Mouse (Mus musculus) kidney, postnatal 0 days (tissue): Measurements from ENCODE around the gene Selenoo. TPM values are rescaled to one million over a fixed set of nuclear protein-coding genes. Genes with fewer than 3 reads are reported as not detected.

Source experiments
- ATAC-seq: fragments of 200-750 bp; cut with Nextera tagmentation; replicated peaks from 2 replicates; pipeline ENCODE4 v1.8.0; 2017; ENCODE audit warnings: low read depth, moderate number of reproducible peaks, moderate TSS enrichment, moderate library complexity; ENCODE audit not compliant: low FRiP score
- DNase-seq: peaks from one replicate; pipeline ENCODE4 v3.0.0-alpha.2; 2016; ENCODE audit warnings: low spot score
- H3K27ac ChIP-seq: fragments of 300-500 bp; sonication (generic); 2 replicates; pipeline ENCODE4 v1.5.1; 2014; ENCODE audit warnings: mild to moderate bottlenecking
- H3K27me3 ChIP-seq: fragments of 300-500 bp; sonication (generic); 2 replicates; pipeline ENCODE4 v1.6.1; 2014; ENCODE audit warnings: low read length, mixed read lengths; ENCODE audit not compliant: insufficient read depth
- H3K36me3 ChIP-seq: fragments of 300-500 bp; sonication (generic); 2 replicates; pipeline ENCODE4 v1.6.1; 2014; ENCODE audit warnings: low read length, mixed read lengths; ENCODE audit not compliant: insufficient read depth
- H3K4me1 ChIP-seq: fragments of 300-500 bp; sonication (generic); replicated peaks from 2 replicates; pipeline ENCODE4 v1.6.1; 2014; ENCODE audit warnings: antibody characterized with exemption, low read length, mixed read lengths; ENCODE audit not compliant: insufficient read depth
- H3K4me2 ChIP-seq: fragments of 300-500 bp; sonication (generic); 2 replicates; pipeline ENCODE4 v1.6.1; 2014; ENCODE audit warnings: mild to moderate bottlenecking, low read length, moderate library complexity, mixed read lengths
- H3K4me3 ChIP-seq: fragments of 300-500 bp; sonication (generic); replicated peaks from 2 replicates; pipeline ENCODE4 v1.5.1; 2014; ENCODE audit warnings: low read depth, low read length
- H3K9ac ChIP-seq: fragments of 300-500 bp; sonication (generic); 2 replicates; pipeline ENCODE4 v1.6.1; 2014; ENCODE audit warnings: low read depth, low read length
- H3K9me3 ChIP-seq: fragments of 300-500 bp; sonication (generic); replicated peaks from 2 replicates; pipeline ENCODE4 v1.6.1; 2016; ENCODE audit warnings: low read length, inconsistent platforms, mixed read lengths
- CTCF ChIP-seq: IDR thresholded peaks from 2 replicates; pipeline ENCODE4 v1.5.1; 2016; ENCODE audit warnings: antibody characterized with exemption, low read depth, mild to moderate bottlenecking, moderate library complexity
- WGBS: fragments of 180-500 bp; shearing (Covaris S2); extraction: QIAGEN DNeasy Blood & Tissue Kit; methylation state at CpG from one replicate; pipeline ENCODE4 v1.1.7; 2014; 5-methylcytosine and 5-hydroxymethylcytosine counted together
- polyA plus RNA-seq: library from polyadenylated mRNA; unstranded; fragments of >200 nt; fragmentation: Nextera tagmentation; extraction: Ambion mirVana; gene quantifications from 2 replicates; pipeline ENCODE4 v1.2.1, GENCODE M21; 2015

Selenoo gene
- polyA plus RNA-seq, 1 experiment from 2014 or later, result 21.3 TPM

- ATAC-seq (0 out of 2 replicates have a peak, but pooled peaks have one; percentile 6), DNase-seq (no peak)
- Histone ChIP-seq H3K9me3 (no peaks in the 10 kb centered on the region), H3K27me3 (no peaks in the 10 kb centered on the region), H3K36me3 (0 out of 2 replicates have a peak, but pooled peaks cover 1% of the 10 kb centered on the region), H3K27ac (peak within 1 kb of the TSS; percentile 93), H3K9ac (peak within 1 kb of the TSS; percentile 92), H3K4me2 (peak within 1 kb of the TSS; percentile 67), H3K4me1 (peaks cover 20% of the 10 kb centered on the region), H3K4me3 (peak within 1 kb of the TSS; percentile 81)
- TF ChIP-seq CTCF, result no peak
- 17% methylated on average over 11 of the region's 11 CpGs for WGBS
These were observed 14.0 kb upstream of the Selenoo start, which contains the start of gene Trabd for GRCm38 (mm10) chr15:89074613-89075477. TSS of gene Trabd (plus strand) at chr15:89075124.

GRCm38 (mm10) chr15:89075478-89076147 is 13.3 kb upstream of the Selenoo start:
- H3K27me3 ChIP-seq, result no peaks in the 10 kb centered on the region
- peaks cover 3% of the 10 kb centered on the region; the same call in 1 of the 2 replicates for H3K36me3 ChIP-seq
- peak overlapping the region; percentile 81 for H3K4me3 ChIP-seq
- WGBS, result under 1% methylated on average over 54 of the region's 59 CpGs
- H3K9me3 ChIP-seq, result no peaks in the 10 kb centered on the region
- peak; percentile 95 for DNase-seq
- peak; percentile 91 for ATAC-seq
- H3K4me2 ChIP-seq, result peak overlapping the region; percentile 67
- no peak for TF ChIP-seq CTCF
- H3K27ac ChIP-seq, result peak overlapping the region; percentile 93
- H3K9ac ChIP-seq, result peak overlapping the region; percentile 92
- peaks cover 20% of the 10 kb centered on the region for H3K4me1 ChIP-seq

- Histone ChIP-seq H3K27ac (peak overlapping the region; percentile 93), H3K4me2 (peak overlapping the region; percentile 67), H3K4me3 (peak overlapping the region; percentile 81), H3K36me3 (peaks cover 9% of the 10 kb centered on the region; the same call in 1 of the 2 replicates), H3K27me3 (no peaks in the 10 kb centered on the region), H3K9ac (peak overlapping the region; percentile 92), H3K4me1 (peaks cover 20% of the 10 kb centered on the region), H3K9me3 (no peaks in the 10 kb centered on the region)
- WGBS, result under 1% methylated on average over 25 of the region's 39 CpGs
- no peak for TF ChIP-seq CTCF
- 0 out of 2 replicates have a peak, but pooled peaks have one; percentile 0 for ATAC-seq
- peak; percentile 58 for DNase-seq
These were observed 12.6 kb upstream of the Selenoo start for GRCm38 (mm10) chr15:89076156-89076731.

GRCm38 (mm10) chr15:89078208-89078836 is 10.6 kb upstream of the Selenoo start:
- DNase-seq, result peak; percentile 51
- peak overlapping the region; percentile 80 for H3K27ac ChIP-seq
- no peak; the same call in 1 of the 2 replicates for ATAC-seq
- H3K4me2 ChIP-seq, result peak overlapping the region; percentile 67
- H3K4me1 ChIP-seq, result peaks cover 20% of the 10 kb centered on the region
- H3K9me3 ChIP-seq, result no peaks in the 10 kb centered on the region
- 0 out of 2 replicates have a peak overlapping the region, but pooled peaks have one; percentile 9 for H3K4me3 ChIP-seq
- no peaks in the 10 kb centered on the region for H3K27me3 ChIP-seq
- 49% methylated on average over 9 of the region's 9 CpGs for WGBS
- TF ChIP-seq CTCF, result no peak
- peaks cover 24% of the 10 kb centered on the region for H3K36me3 ChIP-seq
- peak overlapping the region; percentile 48; the same call in 1 of the 2 replicates for H3K9ac ChIP-seq

- Histone ChIP-seq H3K36me3 (peaks cover 46% of the 10 kb centered on the region), H3K27ac (no peak overlapping the region), H3K4me3 (no peak overlapping the region), H3K4me1 (peaks cover under 1% of the 10 kb centered on the region; the same call in 1 of the 2 replicates), H3K9ac (no peak overlapping the region), H3K9me3 (no peaks in the 10 kb centered on the region), H3K27me3 (no peaks in the 10 kb centered on the region), H3K4me2 (no peak overlapping the region)
- 95% methylated on average over 1 of the region's 1 CpGs for WGBS
- ATAC-seq (no peak), DNase-seq (no peak)
- TF ChIP-seq CTCF, result no peak
These were observed 5.0 kb upstream of the Selenoo start for GRCm38 (mm10) chr15:89083906-89084305.
